Mouse (Mus musculus) frontal cortex, postnatal 14 days (tissue): ENCODE results near the gene Hmgcs2.

Source experiments
- DNase-seq, 2 experiments: peaks; one replicate each; pipeline ENCODE4 v3.0.0; 2022; ENCODE audit warnings: low spot score in 2 of 2

Hmgcs2 gene

GRCm38 (mm10) chr3:98280204-98280932 lies at the start of gene Hmgcs2:
TSS of gene Hmgcs2 (plus strand) at chr3:98280435.
- peak in 1 of 2 experiments; percentile 8 for DNase-seq

GRCm38 (mm10) chr3:98233504-98233903 lies 46.7 kb upstream of the Hmgcs2 start:
- no peak for DNase-seq

GRCm38 (mm10) chr3:98236266-98236665 lies 44.0 kb upstream of the Hmgcs2 start:
- no peak for DNase-seq

- no peak for DNase-seq
These were observed 43.0 kb upstream of the Hmgcs2 start for GRCm38 (mm10) chr3:98237240-98237639.

- DNase-seq, result no peak
These were observed 42.1 kb upstream of the Hmgcs2 start for GRCm38 (mm10) chr3:98238150-98238549.

GRCm38 (mm10) chr3:98242051-98242450 lies 38.2 kb upstream of the Hmgcs2 start:
- no peak for DNase-seq

GRCm38 (mm10) chr3:98242458-98243037 lies 37.7 kb upstream of the Hmgcs2 start:
- DNase-seq, result no peak

- no peak for DNase-seq
These were observed 34.3 kb upstream of the Hmgcs2 start for GRCm38 (mm10) chr3:98245892-98246291.

GRCm38 (mm10) chr3:98246985-98247751 lies 33.1 kb upstream of the Hmgcs2 start:
- no peak for DNase-seq

GRCm38 (mm10) chr3:98249378-98249777 lies 30.9 kb upstream of the Hmgcs2 start:
- DNase-seq, result no peak

GRCm38 (mm10) chr3:98249833-98250448 lies 30.3 kb upstream of the Hmgcs2 start:
- DNase-seq, result no peak

- DNase-seq, result no peak
These were observed 26.2 kb upstream of the Hmgcs2 start for GRCm38 (mm10) chr3:98254059-98254458.

- no peak for DNase-seq
These were observed 25.3 kb upstream of the Hmgcs2 start for GRCm38 (mm10) chr3:98254656-98255583.

GRCm38 (mm10) chr3:98258723-98259122 lies 21.5 kb upstream of the Hmgcs2 start:
- DNase-seq, result no peak

- peak in 1 of 2 experiments; percentile 30 for DNase-seq
These were observed 20.9 kb upstream of the Hmgcs2 start for GRCm38 (mm10) chr3:98259271-98259751.

- DNase-seq, result no peak
These were observed 19.7 kb upstream of the Hmgcs2 start for GRCm38 (mm10) chr3:98260534-98260933.

GRCm38 (mm10) chr3:98261415-98261814 lies 18.8 kb upstream of the Hmgcs2 start:
- no peak for DNase-seq

- DNase-seq, result no peak
These were observed 18.1 kb upstream of the Hmgcs2 start for GRCm38 (mm10) chr3:98262133-98262532.

- no peak for DNase-seq
These were observed 13.0 kb upstream of the Hmgcs2 start for GRCm38 (mm10) chr3:98267249-98267651.

GRCm38 (mm10) chr3:98273623-98274398 lies 6.4 kb upstream of the Hmgcs2 start:
- DNase-seq, result no peak
